Comparison of ENCODE assay signal across 16 mouse cellular contexts in the genomic region with DNA sequence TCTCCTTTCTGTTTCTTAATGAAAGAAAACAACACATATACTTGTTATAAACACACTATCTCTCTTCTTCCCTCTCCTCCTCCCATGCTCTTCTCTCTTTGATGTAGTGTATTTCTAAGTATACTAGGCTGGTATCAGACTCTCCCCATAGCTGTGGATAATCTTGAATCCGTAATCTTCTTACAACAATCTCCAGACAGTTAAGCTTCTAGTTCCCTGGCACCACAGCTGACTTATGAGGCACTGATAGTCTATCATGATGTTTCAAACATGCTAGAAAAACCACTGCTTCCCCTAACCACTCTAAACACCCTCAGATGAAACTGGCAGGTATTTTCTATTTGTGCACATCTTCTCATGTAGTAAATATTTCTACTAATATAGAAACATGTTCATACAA.
"Had no signal": no experiment of that assay in that cellular context is flagged by ENCODE, and none has a peak within 500 bp of the region (broad histone marks: within the 10 kb centered on the region; RNA-seq: fewer than 3 reads in every experiment).

No protein-coding gene starts in this region.

- DNase-seq: right cerebral cortex, adult 18-20 months; right cerebral cortex, postnatal 14 days; right cerebral cortex, postnatal 25 days; right cerebral cortex, postnatal 4 days; spleen, adult 18-20 months; thymus, adult 18-20 months; thymus, adult 2 months; thymus, postnatal 14 days; thymus, postnatal 25 days; thymus, postnatal 36 days; thymus, postnatal 4 days had no signal

- H3K27me3 ChIP-seq: neural tube, embryonic 12.5 days; neural tube, embryonic 13.5 days; neural tube, embryonic 15.5 days; stomach, embryonic 15.5 days had no signal

- H3K9ac ChIP-seq: neural tube, embryonic 12.5 days; neural tube, embryonic 13.5 days; neural tube, embryonic 15.5 days; stomach, embryonic 15.5 days had no signal

- H3K4me3 ChIP-seq: neural tube, embryonic 12.5 days; neural tube, embryonic 13.5 days; neural tube, embryonic 15.5 days; stomach, embryonic 15.5 days had no signal

- H3K4me1 ChIP-seq: neural tube, embryonic 12.5 days; neural tube, embryonic 13.5 days; neural tube, embryonic 15.5 days; stomach, embryonic 15.5 days had no signal

- H3K27ac ChIP-seq: neural tube, embryonic 12.5 days; neural tube, embryonic 13.5 days; neural tube, embryonic 15.5 days; stomach, embryonic 15.5 days; stomach, postnatal 0 days had no signal

- H3K9me3 ChIP-seq: neural tube, embryonic 12.5 days; neural tube, embryonic 13.5 days; neural tube, embryonic 15.5 days; stomach, embryonic 15.5 days had no signal

- H3K36me3 ChIP-seq: neural tube, embryonic 12.5 days; neural tube, embryonic 13.5 days; neural tube, embryonic 15.5 days; stomach, embryonic 15.5 days had no signal
